Mouse (Mus musculus) embryo, embryonic 11.5 days (tissue): ENCODE results near the gene Zfp213.
"Not testable (repeated sequence)": the region's sequence is repeated elsewhere in the genome, so short reads cannot be mapped to it uniquely, and the experiment has no call there.

Experiments
- DNase-seq: peaks from one replicate; pipeline ENCODE4 v3.0.0-alpha.2; 2012; ENCODE audit warnings: low read depth, low spot score

The Zfp213 gene

DNA sequence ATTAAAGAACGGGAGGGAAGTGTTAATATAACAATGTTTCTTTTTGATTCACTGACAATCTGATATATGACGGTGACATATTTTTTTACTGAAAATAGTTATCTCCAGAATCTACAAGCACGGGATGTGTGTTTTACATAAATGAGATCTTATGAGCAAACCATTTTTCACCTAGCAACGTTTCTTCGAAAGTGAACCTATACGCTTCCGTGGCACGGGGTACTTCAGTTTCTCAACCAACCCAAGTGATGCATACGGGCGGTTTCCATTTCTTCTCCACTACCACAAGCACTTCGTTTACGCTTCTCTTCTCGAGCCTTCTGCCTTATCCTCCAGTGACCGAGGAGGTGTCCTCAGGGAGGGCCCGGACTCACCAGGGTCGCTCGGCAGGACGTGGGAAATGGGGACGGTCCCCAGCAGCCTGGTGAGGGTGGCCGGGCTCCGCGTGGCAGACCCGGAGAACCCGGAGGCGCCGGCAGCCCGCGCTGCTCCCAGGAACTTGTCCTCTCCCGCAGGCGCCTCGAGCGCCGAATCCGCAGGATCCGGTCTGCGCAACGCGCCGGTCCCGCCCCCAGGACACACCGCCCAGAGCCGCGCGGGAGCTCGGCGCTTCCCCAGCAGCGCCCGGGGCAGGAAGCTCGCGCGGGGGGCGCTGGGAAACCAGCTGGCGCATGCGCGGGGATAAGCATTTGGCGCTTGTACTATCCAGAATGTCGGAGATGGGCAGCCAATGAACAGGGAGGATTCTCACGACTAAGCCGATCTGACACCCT, at the start of gene Zfp213:
TSS of gene Zfp213 (minus strand) at position 644 of the 773 bp plus-strand sequence.
- peak; percentile 94 for DNase-seq

DNA sequence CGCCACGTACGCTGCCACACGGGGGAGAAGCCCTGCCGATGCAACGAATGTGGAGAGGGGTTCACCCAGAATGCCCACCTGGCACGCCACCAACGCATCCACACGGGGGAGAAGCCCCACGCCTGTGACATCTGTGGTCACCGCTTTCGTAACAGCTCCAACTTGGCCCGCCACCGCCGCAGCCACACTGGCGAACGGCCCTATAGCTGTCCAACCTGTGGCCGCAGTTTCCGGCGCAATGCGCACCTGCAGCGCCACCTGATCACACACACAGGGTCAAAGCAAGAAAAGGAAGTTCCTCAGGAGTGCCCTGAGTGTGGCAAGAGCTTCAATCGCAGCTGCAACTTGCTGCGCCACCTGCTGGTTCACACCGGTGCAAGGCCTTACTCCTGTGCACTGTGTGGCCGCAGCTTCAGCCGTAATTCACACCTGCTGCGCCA, 46.3 kb upstream of the Zfp213 start:
- no peak for DNase-seq

DNA sequence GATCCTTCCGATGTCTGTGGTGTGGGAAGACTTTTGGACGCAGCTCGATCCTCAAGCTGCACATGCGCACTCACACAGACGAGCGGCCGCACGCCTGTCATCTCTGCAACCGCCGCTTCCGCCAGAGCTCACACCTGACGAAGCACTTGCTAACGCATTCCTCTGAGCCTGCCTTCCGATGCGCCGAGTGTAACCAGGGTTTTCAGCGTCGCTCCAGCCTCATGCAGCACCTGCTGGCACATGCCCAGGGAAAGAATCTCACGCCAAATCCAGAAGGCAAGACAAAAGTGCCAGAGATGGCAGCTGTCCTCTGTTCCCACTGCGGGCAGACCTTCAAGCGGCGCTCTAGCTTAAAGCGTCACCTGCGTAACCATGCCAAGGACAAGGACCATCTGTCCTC, 45.6 kb upstream of the Zfp213 start:
- no peak for DNase-seq

DNA sequence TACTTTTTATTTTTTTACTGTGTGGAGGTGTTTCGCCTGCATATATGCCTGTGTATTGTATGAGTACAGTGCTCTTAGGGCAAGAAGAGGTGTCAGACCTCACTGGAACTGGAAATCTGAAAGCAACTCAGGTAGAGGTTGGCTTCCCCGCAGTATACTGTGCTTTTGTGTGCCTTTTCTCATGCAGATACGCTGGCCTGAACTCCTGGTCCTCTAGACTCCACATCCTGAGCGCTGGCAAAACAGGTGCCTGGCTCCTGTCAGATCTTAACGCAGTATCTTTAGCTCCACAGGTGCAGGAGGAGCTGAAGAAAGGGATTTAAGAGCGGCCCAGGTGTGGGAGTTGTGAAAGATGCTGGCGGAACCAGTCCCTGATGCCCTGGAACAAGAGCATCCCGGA, 41.2 kb upstream of the Zfp213 start:
- no peak for DNase-seq

DNA sequence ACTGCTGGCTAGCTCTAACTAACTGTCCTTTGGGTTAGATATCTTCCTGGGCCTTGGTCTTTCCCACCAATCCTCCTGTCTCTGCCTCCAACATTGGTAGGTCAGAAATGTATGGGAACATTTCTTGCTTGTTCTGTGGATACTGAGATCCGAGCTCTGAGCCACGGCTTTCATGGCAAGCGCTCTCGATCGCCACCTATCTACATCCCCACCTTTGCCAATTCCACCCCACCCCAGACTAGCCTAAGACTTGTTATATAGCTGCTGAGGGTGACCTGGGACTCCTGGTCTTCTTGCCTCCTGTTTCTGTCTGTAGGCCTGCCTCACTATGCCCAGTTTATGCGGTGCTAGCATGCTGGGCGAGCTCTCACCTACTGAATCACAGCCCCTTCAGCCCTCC, 40.4 kb upstream of the Zfp213 start:
- DNase-seq = no peak

DNA sequence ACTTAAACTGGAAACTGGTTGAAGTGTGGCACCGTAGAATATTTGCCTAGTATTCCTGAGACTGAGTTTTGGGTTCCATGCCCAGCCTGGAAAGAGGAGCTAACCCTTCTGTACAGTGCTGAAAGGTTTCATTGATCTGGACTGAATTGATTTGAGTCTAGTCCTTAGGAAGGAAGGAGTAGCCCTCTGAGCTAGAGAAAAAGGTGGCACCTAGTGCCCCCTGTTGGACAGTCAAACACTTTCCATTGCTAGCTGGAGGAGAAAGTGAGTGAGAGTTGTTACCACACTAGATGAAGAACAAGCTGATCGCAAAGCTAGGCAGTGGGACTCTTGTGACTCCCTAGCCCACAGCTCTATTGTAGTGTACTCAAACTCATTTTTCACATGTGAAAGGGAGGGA, 39.5 kb upstream of the Zfp213 start:
- no peak for DNase-seq

DNA sequence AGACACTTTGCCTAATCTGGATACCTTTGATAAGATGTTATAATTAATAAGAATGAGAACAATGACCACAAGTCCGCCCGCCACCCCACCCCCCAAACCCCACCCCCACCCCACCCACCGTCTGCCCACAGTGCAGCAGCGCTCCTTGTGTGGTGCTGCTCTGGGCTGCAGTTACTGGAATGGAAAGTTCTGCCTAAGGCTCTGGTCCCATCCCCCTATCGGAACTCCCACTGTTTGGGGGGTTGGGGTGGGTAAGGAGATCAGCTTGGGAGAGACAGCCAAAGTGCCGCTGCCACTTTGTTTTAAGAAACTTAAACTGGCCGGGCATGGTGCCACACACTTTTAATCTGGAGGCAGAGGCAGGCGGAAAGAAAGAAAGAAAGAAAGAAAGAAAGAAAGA, 39.0 kb upstream of the Zfp213 start:
- no peak for DNase-seq

DNA sequence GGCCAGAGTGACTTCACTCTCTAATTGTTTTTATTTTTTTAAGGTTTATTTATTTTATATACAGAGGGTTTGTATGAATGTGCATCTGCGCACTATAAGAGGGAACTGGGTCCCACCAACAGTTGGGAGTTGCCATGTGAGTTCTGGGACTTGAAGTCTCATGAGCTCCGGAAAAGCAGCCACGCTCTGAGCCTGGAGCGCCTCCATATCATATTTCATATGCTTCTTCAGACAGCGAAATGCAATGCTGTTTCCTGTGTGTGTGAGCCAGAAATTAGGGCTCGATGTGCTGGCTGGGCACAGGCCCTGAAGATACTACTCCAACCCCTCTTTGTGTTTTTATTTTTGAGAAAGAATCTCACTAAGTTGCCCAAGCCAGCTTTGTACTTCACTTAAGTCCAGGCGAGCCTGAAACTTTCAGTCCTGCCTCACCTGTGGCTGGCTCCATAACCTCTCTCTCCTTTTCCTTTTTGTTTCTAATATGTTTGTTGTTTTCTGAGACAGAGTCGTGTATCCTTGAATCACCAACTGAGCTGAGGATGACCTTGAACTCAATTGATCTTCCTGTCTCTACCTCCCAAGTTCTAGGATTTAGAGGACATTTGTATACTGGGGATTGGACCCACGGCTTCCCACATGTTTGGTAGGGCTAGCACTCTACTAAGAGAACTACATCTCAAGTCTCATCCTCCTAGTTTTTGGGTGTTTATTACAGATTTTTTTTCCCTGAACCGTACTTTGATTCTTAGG, 38.0 kb upstream of the Zfp213 start:
- DNase-seq = no peak

DNA sequence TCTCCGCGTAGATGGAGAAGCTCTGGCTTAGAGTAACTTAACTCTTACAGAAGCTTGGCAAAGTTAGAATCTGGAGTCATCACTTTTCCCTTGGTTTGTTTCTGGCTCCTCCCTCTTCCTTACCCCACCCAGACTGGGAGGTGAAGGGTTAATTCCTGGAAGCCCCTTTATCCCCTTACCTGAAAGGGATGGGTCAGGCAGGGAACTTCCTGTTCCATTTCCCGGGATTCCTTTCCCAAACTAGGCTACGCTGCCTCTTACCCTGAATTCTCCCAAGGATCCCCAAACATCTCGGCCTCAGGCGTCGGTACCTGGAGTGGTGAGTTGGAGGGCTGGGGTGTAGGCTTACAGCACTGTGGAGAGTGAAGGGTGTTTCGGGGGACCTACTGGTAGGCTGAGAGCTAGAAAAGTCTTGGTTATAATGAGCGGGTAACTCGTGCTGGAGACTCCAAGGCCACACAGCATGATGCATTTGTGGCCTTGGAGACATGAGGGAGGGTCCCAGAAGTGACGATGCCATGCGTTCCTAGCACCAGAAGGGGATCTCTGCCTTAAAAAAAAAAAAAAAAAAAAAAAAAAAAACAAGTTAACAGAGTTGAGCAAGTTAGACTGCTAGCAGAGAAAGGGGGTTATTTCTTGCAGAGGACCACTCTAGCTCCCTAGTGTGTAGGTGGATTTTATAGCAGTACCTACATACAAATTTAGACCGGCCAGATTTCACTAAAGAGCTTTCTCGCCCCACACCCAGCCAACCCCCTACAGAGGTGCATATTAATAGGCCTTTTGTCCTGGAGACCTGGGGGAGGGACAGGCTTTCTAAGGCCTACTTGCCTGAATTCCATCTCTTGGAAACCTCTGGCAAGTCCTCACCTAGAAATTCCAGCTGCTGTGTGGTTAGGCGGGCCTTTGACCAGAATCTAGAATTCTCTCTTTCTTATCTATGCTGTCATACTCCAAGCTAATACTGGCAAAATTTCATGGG, 36.9 kb upstream of the Zfp213 start, which contains the start of gene Zscan10:
TSS of gene Zscan10 (plus strand) at position 216 of the 982 bp plus-strand sequence.
- DNase-seq = no peak

DNA sequence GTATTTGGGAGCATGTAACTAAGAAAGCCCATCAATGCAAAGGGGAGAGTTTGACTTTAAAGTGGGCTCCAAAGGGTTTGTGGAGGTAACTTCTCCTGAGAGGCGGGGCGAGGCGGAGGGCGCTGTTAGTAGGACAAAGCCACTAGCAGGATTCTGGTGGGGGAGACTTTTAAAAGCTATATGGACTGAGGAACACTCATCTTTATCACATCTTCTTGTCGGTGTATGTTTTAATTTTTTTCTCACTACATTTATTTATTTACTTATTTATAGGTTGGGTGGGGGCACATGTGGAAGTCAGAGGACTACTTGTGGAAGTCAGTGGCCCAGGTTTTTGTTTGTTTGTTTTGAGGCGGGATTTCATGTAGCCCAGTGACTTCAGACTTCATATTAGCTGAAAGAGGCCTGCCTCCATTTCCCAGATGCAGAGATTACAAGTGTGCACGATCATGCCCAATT, 35.6 kb upstream of the Zfp213 start:
- no peak for DNase-seq

DNA sequence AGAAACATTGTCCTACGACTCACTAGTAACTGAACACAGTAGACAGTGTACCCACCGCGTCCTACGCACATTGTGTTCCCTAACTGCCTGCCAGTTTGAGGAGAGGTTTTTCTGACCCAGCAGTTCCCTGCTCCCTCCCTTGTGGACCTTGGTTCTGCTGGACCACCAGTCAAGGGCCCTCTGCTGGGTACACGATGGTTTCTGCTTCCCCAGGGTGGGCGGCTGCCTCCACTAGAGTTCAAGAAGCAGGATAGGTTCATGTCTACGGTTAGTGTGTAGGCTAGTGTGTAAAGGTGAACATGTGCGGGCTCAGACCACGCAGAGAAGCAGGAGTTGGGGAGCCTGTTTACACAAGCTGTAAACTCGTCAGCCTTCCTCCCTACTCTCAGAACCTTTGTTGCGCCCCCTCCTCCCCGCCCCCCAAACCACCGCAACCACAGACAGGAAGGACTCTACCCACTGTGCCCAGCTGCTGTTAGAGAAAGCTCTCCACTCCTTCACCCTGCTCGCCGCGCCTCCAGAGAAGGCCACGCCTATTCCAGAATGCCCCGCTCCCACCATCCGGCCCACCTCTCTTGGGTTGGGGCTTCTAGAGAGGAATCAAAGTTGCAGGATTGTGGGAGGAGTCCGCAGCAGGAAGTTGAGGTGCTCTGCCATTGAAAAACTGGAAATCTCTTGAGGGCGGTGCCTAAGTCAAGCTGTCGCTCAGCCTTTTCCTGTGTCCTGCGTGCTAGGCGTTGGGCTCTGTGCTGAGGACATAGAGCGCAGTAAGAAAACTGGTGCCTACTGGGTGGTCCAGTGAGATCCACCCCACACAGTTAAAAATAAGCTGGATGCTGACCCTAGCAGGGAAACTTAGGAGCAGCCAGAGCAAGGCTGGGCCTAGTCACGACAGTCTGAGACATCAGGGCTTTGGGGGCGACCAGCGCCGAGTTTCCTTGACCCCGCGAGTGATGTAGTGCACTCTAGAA, 34.8 kb upstream of the Zfp213 start, which contains the start of gene Zfp13:
TSS of gene Zfp13 (minus strand) at position 906 of the 971 bp plus-strand sequence.
- DNase-seq = peak; percentile 86

DNA sequence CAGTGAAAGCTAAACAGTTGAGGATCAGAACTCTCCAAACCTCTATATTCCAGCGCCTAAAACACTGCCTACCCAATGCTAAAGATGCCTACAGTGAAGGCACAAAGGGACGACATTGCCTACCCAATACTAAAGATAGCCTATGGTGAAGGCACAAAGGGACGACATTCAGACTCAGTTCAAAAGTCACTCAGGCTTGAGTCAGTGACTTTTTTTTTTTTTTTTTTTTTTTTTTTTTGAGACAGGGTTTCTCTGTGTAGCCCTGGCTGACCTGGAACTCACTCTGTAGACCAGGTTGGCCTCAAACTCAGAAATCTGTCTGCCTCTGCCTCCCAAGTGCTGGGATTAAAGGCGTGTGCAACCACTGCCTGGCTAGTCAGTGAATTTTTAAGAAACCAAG, 31.1 kb upstream of the Zfp213 start:
- DNase-seq = not testable (repeated sequence)

DNA sequence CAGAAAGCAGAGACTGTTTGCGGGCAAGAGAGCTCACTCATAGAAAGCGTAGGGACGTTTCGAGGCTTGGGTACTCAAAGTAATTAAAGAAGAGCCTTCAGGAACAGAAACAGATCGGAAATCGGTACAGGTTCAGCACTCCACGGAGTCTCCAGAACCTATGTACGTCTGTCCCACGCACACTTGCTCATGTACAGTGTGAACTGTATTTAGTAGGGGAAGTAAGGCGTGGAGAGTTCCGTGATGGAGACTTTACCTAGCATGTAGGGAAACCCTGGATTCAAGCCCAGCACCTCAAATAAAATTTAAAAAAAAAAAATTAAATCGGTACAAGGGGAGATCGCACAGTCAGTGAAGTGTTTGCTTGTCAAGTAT, 28.9 kb upstream of the Zfp213 start:
- DNase-seq = no peak

DNA sequence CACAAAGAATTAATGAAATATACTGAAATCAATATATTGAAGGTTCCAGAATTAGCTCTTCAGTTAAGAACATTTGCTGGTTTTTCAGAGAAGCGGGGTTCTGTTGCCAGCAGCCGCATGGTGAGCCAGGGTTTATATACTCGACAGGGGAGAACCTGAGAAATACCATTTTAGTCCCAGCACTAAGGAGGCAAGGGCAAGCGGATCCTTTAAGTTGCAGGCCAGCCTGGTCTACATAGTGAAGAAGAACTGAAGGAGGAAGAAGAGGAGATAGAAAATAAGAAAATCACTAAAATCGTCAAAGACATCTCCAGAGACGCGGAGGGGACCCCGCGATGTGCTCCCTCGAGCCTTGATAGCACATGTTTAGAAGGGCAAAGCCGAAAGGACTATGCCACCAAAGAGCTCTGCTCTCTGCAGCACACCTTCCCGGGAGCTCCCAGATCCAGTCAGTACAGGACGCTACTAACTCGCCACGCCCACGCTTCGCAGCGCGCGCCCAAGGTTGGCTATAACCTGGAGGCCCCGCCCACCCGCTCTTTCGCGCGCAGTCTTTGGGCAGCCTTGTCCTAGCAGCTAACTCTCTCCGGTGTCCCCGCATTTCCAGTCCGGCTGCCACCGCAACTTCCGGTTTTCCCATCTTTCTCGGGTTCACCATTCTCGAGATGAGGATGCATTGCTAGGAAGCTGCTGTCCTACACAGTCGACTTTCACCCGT, 28.3 kb upstream of the Zfp213 start:
- DNase-seq = peak; percentile 96

DNA sequence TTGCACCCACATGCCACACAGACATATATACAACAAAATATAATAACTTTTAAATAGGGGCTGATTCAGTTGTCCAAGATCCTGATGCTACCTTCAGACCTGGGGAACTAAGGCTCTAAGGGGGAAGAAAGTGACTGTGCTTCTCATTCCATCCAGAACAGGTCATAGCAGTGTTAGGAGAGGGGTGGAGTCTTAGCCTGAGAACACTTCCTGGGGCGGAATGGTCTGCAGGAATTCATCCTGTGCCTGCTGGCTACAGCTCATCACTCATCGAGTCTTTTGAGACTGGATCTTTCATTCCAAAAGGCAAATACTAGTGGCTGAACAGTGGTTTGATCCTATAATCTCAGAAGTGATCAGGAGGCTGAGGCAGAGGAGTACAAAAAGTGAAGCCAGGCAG, 23.2 kb upstream of the Zfp213 start:
- no peak for DNase-seq

DNA sequence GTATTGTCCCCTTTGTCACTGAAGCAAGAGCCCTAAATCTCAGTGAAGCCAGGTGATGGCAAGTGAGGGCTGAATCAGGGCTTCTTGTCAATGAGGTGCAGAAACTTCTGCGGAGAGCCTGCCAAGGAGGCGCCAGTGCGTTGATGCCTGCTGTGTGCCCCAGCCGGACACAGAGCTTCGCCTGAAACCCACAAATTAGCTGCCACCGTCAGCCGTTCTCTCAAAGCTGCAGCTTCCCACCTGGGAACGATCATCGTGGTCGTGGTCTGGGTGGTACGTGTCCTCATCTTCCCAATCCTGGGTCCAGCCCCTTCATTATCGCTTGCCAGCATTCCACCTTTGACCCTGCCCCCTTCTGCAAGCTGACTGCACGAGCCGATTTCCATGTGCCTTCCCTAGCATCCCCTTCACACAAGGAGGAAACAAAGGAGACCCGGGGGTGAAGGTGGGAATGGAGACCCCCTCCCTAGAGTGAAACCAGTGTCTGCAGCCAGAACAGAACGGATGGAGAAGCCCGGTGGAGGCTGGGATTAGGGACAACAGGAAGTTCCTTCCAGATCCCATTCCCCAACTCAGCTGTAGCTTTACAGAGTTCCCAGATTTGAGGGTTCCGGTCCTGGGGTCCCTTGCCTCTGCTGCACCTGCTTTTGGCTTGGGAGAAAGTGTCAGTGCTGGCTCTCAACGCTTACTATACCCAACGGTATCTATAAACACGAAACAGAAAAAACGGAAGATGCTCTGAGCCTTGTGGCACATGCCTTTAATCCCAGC, 21.9 kb upstream of the Zfp213 start:
- peak; percentile 50 for DNase-seq

DNA sequence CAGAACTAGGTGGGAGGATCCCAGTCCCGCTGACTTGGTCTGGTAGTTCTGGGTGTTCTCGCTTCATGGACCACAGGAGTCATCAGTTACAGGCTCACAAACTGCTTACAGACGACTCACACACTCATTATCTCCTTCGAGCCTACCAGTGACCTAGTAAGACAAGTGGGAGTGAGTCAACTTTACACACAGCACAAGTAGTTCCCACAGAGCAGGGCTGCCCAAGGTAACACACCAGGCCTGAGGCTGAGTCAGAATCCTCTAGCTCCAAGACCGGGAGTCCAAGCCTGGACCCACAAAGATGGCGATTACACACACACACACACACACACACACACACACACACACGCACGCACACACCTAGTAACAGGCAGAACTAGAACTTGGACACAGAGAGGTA, 20.7 kb upstream of the Zfp213 start:
- DNase-seq = no peak

DNA sequence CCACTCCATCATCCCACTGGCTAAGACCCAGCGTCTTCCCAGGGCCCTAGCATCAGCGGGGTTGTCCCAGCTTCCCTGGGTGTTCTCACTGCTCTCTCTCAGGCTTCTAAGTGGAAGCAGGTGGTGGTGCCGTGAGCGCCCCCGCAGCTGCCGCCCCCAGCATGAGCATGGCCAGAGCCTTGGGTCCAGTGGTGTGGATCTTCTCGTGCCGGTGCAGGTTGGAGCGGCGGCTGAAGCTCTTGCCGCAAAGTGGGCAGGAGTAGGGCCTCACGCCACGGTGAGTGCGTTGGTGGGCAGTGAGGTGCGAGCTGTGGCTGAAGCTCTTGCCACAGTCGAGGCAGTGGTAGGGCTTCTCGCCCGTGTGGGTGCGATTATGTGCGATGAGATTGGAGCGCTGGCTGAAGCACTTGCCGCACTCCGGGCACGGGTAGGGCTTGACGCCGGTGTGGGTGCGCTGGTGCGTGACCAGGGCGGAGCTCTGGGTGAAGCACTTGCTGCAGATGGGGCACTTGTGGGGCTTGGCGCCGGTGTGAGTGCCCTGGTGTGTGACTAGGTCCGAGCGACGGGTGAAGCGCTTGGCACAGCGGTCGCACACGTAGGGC, 12.0 kb upstream of the Zfp213 start:
- DNase-seq = no peak

DNA sequence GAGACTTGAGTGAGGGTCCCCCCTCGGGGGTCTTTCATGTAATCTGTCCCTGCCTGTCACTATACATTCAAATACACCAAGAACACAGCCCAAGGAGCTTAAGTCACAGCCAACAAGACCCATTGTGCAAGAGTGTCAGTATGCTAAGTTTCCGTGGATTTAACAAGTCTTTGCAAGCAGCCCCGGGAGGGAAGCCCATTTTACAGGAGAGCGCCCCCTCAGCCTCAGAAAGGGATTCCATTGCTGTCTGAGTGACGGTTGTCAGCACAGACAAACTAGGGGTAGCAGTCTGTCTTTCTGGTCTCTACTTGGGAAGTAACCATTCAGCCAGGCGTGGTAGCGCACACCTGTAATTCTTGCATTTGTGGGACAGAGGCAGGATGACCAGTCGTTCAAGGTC, 10.1 kb upstream of the Zfp213 start:
- no peak for DNase-seq
